Mouse (Mus musculus): ENCODE results near the gene Galk2. TPM values are rescaled to one million over a fixed set of nuclear protein-coding genes. Genes with fewer than 3 reads are reported as not detected.

Galk2 gene
- polyA plus RNA-seq, 1 experiment from 2014 or later: 77.4 TPM

- H3K36me3 ChIP-seq (ENCODE audit: control insufficient read depth, insufficient read depth, low read length): no peaks in the 10 kb centered on the region
- no peak overlapping the region for H3K4me2 ChIP-seq (ENCODE audit: low read depth, low read length)
- 77% methylated on average over 4 of the region's 4 CpGs for WGBS
- no peak for ATAC-seq
- H3K27me3 ChIP-seq (replicated peaks; ENCODE audit: control insufficient read depth, insufficient read depth, low read length): no peaks in the 10 kb centered on the region
- H3K4me1 ChIP-seq (ENCODE audit: control insufficient read depth, insufficient read depth, low read length): no peaks in the 10 kb centered on the region
- H3K4me3 ChIP-seq (ENCODE audit: low read length): no peak overlapping the region
- H3K9me3 ChIP-seq (ENCODE audit: control insufficient read depth, low read length): no peaks in the 10 kb centered on the region
- H3K9ac ChIP-seq (ENCODE audit: low read depth, low read length): no peak overlapping the region
- no peak overlapping the region for H3K27ac ChIP-seq (ENCODE audit: low read length)
Observed at GRCm38 (mm10) chr2:125885891-125886576, 27.1 kb downstream of the Galk2 start.

- no peak for ATAC-seq
- WGBS: 46% methylated on average over 6 of the region's 6 CpGs
- no peaks in the 10 kb centered on the region for H3K36me3 ChIP-seq (ENCODE audit: control insufficient read depth, insufficient read depth, low read length)
- H3K4me2 ChIP-seq (ENCODE audit: low read depth, low read length): no peak overlapping the region
- no peaks in the 10 kb centered on the region for H3K27me3 ChIP-seq (replicated peaks; ENCODE audit: control insufficient read depth, insufficient read depth, low read length)
- no peak overlapping the region for H3K27ac ChIP-seq (ENCODE audit: low read length)
- no peaks in the 10 kb centered on the region for H3K9me3 ChIP-seq (ENCODE audit: control insufficient read depth, low read length)
- no peak overlapping the region for H3K4me3 ChIP-seq (ENCODE audit: low read length)
- H3K9ac ChIP-seq (ENCODE audit: low read depth, low read length): no peak overlapping the region
- H3K4me1 ChIP-seq (ENCODE audit: control insufficient read depth, insufficient read depth, low read length): no peaks in the 10 kb centered on the region
Observed at GRCm38 (mm10) chr2:125893096-125893495, 34.2 kb downstream of the Galk2 start.

GRCm38 (mm10) chr2:125895099-125895498 lies 36.2 kb downstream of the Galk2 start:
- no peak overlapping the region for H3K9ac ChIP-seq (ENCODE audit: low read depth, low read length)
- no peaks in the 10 kb centered on the region for H3K4me1 ChIP-seq (ENCODE audit: control insufficient read depth, insufficient read depth, low read length)
- no peaks in the 10 kb centered on the region for H3K27me3 ChIP-seq (replicated peaks; ENCODE audit: control insufficient read depth, insufficient read depth, low read length)
- H3K36me3 ChIP-seq (ENCODE audit: control insufficient read depth, insufficient read depth, low read length): no peaks in the 10 kb centered on the region
- no peak overlapping the region for H3K27ac ChIP-seq (ENCODE audit: low read length)
- no peak overlapping the region for H3K4me2 ChIP-seq (ENCODE audit: low read depth, low read length)
- H3K4me3 ChIP-seq (ENCODE audit: low read length): no peak overlapping the region
- H3K9me3 ChIP-seq (ENCODE audit: control insufficient read depth, low read length): no peaks in the 10 kb centered on the region
- ATAC-seq: no peak
- 73% methylated on average over 4 of the region's 4 CpGs for WGBS

GRCm38 (mm10) chr2:125896355-125896754 lies 37.4 kb downstream of the Galk2 start:
- H3K4me1 ChIP-seq (ENCODE audit: control insufficient read depth, insufficient read depth, low read length): no peaks in the 10 kb centered on the region
- no peak for ATAC-seq
- no peak overlapping the region for H3K4me3 ChIP-seq (ENCODE audit: low read length)
- H3K9me3 ChIP-seq (ENCODE audit: control insufficient read depth, low read length): no peaks in the 10 kb centered on the region
- no peak overlapping the region for H3K27ac ChIP-seq (ENCODE audit: low read length)
- no peaks in the 10 kb centered on the region for H3K36me3 ChIP-seq (ENCODE audit: control insufficient read depth, insufficient read depth, low read length)
- H3K9ac ChIP-seq (ENCODE audit: low read depth, low read length): no peak overlapping the region
- no peaks in the 10 kb centered on the region for H3K27me3 ChIP-seq (replicated peaks; ENCODE audit: control insufficient read depth, insufficient read depth, low read length)
- 94% methylated on average over 3 of the region's 3 CpGs for WGBS
- no peak overlapping the region for H3K4me2 ChIP-seq (ENCODE audit: low read depth, low read length)

- H3K36me3 ChIP-seq (ENCODE audit: control insufficient read depth, insufficient read depth, low read length): peaks cover 5% of the 10 kb centered on the region; the same call in 1 of the 2 replicates
- H3K4me2 ChIP-seq (ENCODE audit: low read depth, low read length): no peak overlapping the region
- no peaks in the 10 kb centered on the region for H3K9me3 ChIP-seq (ENCODE audit: control insufficient read depth, low read length)
- H3K9ac ChIP-seq (ENCODE audit: low read depth, low read length): no peak overlapping the region
- H3K27ac ChIP-seq (ENCODE audit: low read length): no peak overlapping the region
- no peaks in the 10 kb centered on the region for H3K4me1 ChIP-seq (ENCODE audit: control insufficient read depth, insufficient read depth, low read length)
- no peaks in the 10 kb centered on the region for H3K27me3 ChIP-seq (replicated peaks; ENCODE audit: control insufficient read depth, insufficient read depth, low read length)
- H3K4me3 ChIP-seq (ENCODE audit: low read length): no peak overlapping the region
- WGBS: 88% methylated on average over 6 of the region's 6 CpGs
- ATAC-seq: peak; percentile 67
Observed at GRCm38 (mm10) chr2:125900797-125901410, 42.0 kb downstream of the Galk2 start.

- no peak overlapping the region for H3K27ac ChIP-seq (ENCODE audit: low read length)
- H3K36me3 ChIP-seq (ENCODE audit: control insufficient read depth, insufficient read depth, low read length): peaks cover 5% of the 10 kb centered on the region; the same call in 1 of the 2 replicates
- WGBS: 88% methylated on average over 3 of the region's 3 CpGs
- H3K27me3 ChIP-seq (replicated peaks; ENCODE audit: control insufficient read depth, insufficient read depth, low read length): no peaks in the 10 kb centered on the region
- H3K4me3 ChIP-seq (ENCODE audit: low read length): no peak overlapping the region
- H3K4me1 ChIP-seq (ENCODE audit: control insufficient read depth, insufficient read depth, low read length): no peaks in the 10 kb centered on the region
- H3K9me3 ChIP-seq (ENCODE audit: control insufficient read depth, low read length): no peaks in the 10 kb centered on the region
- no peak overlapping the region for H3K9ac ChIP-seq (ENCODE audit: low read depth, low read length)
- no peak overlapping the region for H3K4me2 ChIP-seq (ENCODE audit: low read depth, low read length)
- ATAC-seq: no peak
Observed at GRCm38 (mm10) chr2:125901426-125901825, 42.5 kb downstream of the Galk2 start.

GRCm38 (mm10) chr2:125906407-125907066 lies 47.6 kb downstream of the Galk2 start:
- H3K4me1 ChIP-seq (ENCODE audit: control insufficient read depth, insufficient read depth, low read length): no peaks in the 10 kb centered on the region
- no peak for ATAC-seq
- no peak overlapping the region for H3K27ac ChIP-seq (ENCODE audit: low read length)
- H3K27me3 ChIP-seq (replicated peaks; ENCODE audit: control insufficient read depth, insufficient read depth, low read length): no peaks in the 10 kb centered on the region
- H3K9me3 ChIP-seq (ENCODE audit: control insufficient read depth, low read length): no peaks in the 10 kb centered on the region
- no peak overlapping the region for H3K9ac ChIP-seq (ENCODE audit: low read depth, low read length)
- H3K36me3 ChIP-seq (ENCODE audit: control insufficient read depth, insufficient read depth, low read length): peaks cover 5% of the 10 kb centered on the region; the same call in 1 of the 2 replicates
- H3K4me2 ChIP-seq (ENCODE audit: low read depth, low read length): no peak overlapping the region
- 58% methylated on average over 4 of the region's 4 CpGs for WGBS
- H3K4me3 ChIP-seq (ENCODE audit: low read length): no peak overlapping the region

GRCm38 (mm10) chr2:125907580-125908255 lies 48.8 kb downstream of the Galk2 start:
- Histone ChIP-seq H3K4me2 (ENCODE audit: low read depth, low read length) (no peak overlapping the region), H3K36me3 (ENCODE audit: control insufficient read depth, insufficient read depth, low read length) (peaks cover 5% of the 10 kb centered on the region; the same call in 1 of the 2 replicates), H3K27ac (ENCODE audit: low read length) (no peak overlapping the region), H3K9ac (ENCODE audit: low read depth, low read length) (no peak overlapping the region), H3K4me3 (ENCODE audit: low read length) (no peak overlapping the region), H3K27me3 (replicated peaks; ENCODE audit: control insufficient read depth, insufficient read depth, low read length) (no peaks in the 10 kb centered on the region), H3K9me3 (ENCODE audit: control insufficient read depth, low read length) (no peaks in the 10 kb centered on the region), H3K4me1 (ENCODE audit: control insufficient read depth, insufficient read depth, low read length) (no peaks in the 10 kb centered on the region)
- WGBS: 81% methylated on average over 4 of the region's 4 CpGs
- ATAC-seq: no peak

- H3K36me3 ChIP-seq (ENCODE audit: control insufficient read depth, insufficient read depth, low read length): no peaks in the 10 kb centered on the region
- no peak overlapping the region for H3K27ac ChIP-seq (ENCODE audit: low read length)
- no peak for ATAC-seq
- no peaks in the 10 kb centered on the region; the same call in 1 of the 2 replicates for H3K4me1 ChIP-seq (ENCODE audit: control insufficient read depth, insufficient read depth, low read length)
- H3K9ac ChIP-seq (ENCODE audit: low read depth, low read length): no peak overlapping the region
- no peak overlapping the region for H3K4me2 ChIP-seq (ENCODE audit: low read depth, low read length)
- WGBS: 57% methylated on average over 1 of the region's 1 CpGs
- no peaks in the 10 kb centered on the region for H3K27me3 ChIP-seq (replicated peaks; ENCODE audit: control insufficient read depth, insufficient read depth, low read length)
- no peaks in the 10 kb centered on the region for H3K9me3 ChIP-seq (ENCODE audit: control insufficient read depth, low read length)
- no peak overlapping the region for H3K4me3 ChIP-seq (ENCODE audit: low read length)
Observed at GRCm38 (mm10) chr2:125914167-125914566, 55.3 kb downstream of the Galk2 start.
